Mouse (Mus musculus) bone marrow, adult 2 months (tissue): ENCODE measurements around the gene Jun.

ENCODE experiments used
- CTCF ChIP-seq: fragments of 200-500 bp; IDR thresholded peaks from 2 replicates; pipeline ENCODE4 v1.5.1; 2011; ENCODE audit warnings: low read length, control low read depth; ENCODE audit not compliant: control insufficient read depth, insufficient read depth
- POLR2A ChIP-seq: fragments of 200-500 bp; IDR thresholded peaks from 2 replicates; pipeline ENCODE4 v1.6.1; 2011; ENCODE audit warnings: low read depth, mild to moderate bottlenecking, control low read depth, low read length, borderline replicate concordance; ENCODE audit not compliant: control insufficient read depth

GRCm38 (mm10) chr4:95023350-95023953, 28.6 kb downstream of the Jun start:
- TF ChIP-seq CTCF (no peak), POLR2A (no peak)
